Comparison of ENCODE assay signal across 14 mouse cellular contexts in the genomic region with DNA sequence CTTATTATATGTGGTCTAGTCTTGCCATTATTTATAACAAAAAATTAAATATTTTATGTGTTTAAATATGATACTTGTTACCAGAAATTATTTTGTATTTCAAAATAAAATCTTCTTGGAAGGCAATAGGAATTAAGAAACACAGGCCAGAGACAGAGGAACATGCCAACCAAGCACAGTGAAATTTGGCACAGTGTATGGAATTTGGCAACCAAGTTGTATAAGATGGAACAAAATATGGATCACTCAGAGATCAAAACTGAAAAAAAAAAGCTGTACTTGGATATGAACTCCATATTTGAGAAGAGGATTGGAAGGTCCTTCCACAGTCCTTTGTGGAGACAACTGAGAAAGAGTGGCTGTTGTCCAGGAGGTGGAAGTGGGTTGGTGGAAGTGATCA.
"Had no signal": no experiment of that assay in that cellular context is flagged by ENCODE, and none has a peak within 500 bp of the region (broad histone marks: within the 10 kb centered on the region; RNA-seq: fewer than 3 reads in every experiment).

No protein-coding gene starts in this region.

- H3K4me2 ChIP-seq: liver, embryonic 13.5 days; midbrain, embryonic 11.5 days had no signal

- H3K9ac ChIP-seq: liver, embryonic 13.5 days had no signal

- DNase-seq: kidney, postnatal 10 days; kidney, postnatal 36 days; layer of hippocampus, postnatal 36 days; liver, embryonic 13.5 days; lung, adult 2 months; lung, postnatal 14 days; lung, postnatal 4 days; midbrain, embryonic 14.5 days; thymus, adult 2 months; thymus, postnatal 14 days; thymus, postnatal 4 days had no signal

- H3K36me3 ChIP-seq: liver, embryonic 13.5 days had no signal

- H3K4me3 ChIP-seq: left cerebral cortex, adult 2 months; liver, embryonic 13.5 days had no signal

- H3K9me3 ChIP-seq: liver, embryonic 13.5 days had no signal

- H3K27ac ChIP-seq: left cerebral cortex, adult 2 months; liver, embryonic 13.5 days; stomach, postnatal 0 days had no signal

- H3K27me3 ChIP-seq: liver, embryonic 13.5 days had no signal

- H3K4me1 ChIP-seq: liver, embryonic 13.5 days had no signal
